Mouse (Mus musculus) heart, adult 2 months (tissue): ENCODE measurements around the gene Nup160. TPM values are rescaled to one million over a fixed set of nuclear protein-coding genes. Genes with fewer than 3 reads are reported as not detected.
A peak's percentile ranks its signal among the peaks of the same experiment; 100 is the strongest.

Experiments
- DNase-seq, 2 experiments: peaks; one replicate each; pipeline ENCODE4 v3.0.0; 2021
- H3K27ac ChIP-seq: fragments of 200-600 bp; 2 replicates; pipeline ENCODE4 v1.8.1; 2022
- H3K27me3 ChIP-seq: fragments of 200-500 bp; 2 replicates; pipeline ENCODE4 v1.6.1; 2012; ENCODE audit warnings: mild to moderate bottlenecking, low read length, inconsistent platforms, mixed read lengths; ENCODE audit not compliant: control insufficient read depth, insufficient read depth
- H3K36me3 ChIP-seq: fragments of 200-500 bp; 2 replicates; pipeline ENCODE4 v1.6.1; 2012; ENCODE audit warnings: low read length, inconsistent platforms; ENCODE audit not compliant: control insufficient read depth, insufficient read depth
- H3K4me1 ChIP-seq: fragments of 200-500 bp; 2 replicates; pipeline ENCODE4 v1.6.1; 2011; ENCODE audit warnings: low read length; ENCODE audit not compliant: control insufficient read depth, insufficient read depth
- H3K4me3 ChIP-seq: fragments of 200-600 bp; 2 replicates; pipeline ENCODE4 v1.8.1; 2022
- H3K79me2 ChIP-seq: fragments of 200-500 bp; replicated peaks from 2 replicates; pipeline ENCODE4 v1.6.1; 2012; ENCODE audit warnings: mild to moderate bottlenecking, inconsistent platforms, low read length, moderate library complexity, mixed read lengths; ENCODE audit not compliant: control insufficient read depth, insufficient read depth
- H3K9ac ChIP-seq: fragments of 200-500 bp; 2 replicates; pipeline ENCODE4 v1.6.1; 2012; ENCODE audit warnings: low read depth, mild to moderate bottlenecking, control low read depth, inconsistent platforms, low read length, mixed read lengths
- CTCF ChIP-seq: fragments of 200-600 bp; IDR thresholded peaks from 2 replicates; pipeline ENCODE4 v1.8.1; 2022; ENCODE audit warnings: antibody characterized with exemption, mild to moderate bottlenecking, moderate library complexity
- EP300 ChIP-seq: fragments of 200-500 bp; IDR thresholded peaks from 2 replicates; pipeline ENCODE4 v1.6.1; 2011; ENCODE audit warnings: low read depth, low read length, control low read depth; ENCODE audit not compliant: insufficient read depth
- POLR2A ChIP-seq: fragments of 200-500 bp; IDR thresholded peaks from 2 replicates; pipeline ENCODE4 v1.6.1; 2011; ENCODE audit warnings: mild to moderate bottlenecking, low read depth, low read length, control low read depth; ENCODE audit not compliant: insufficient read depth
- WGBS: fragments of 180-500 bp; shearing (Covaris S2); methylation state at CpG from one replicate; pipeline ENCODE4 v1.1.7; 2018; 5-methylcytosine and 5-hydroxymethylcytosine counted together
- intact Hi-C: fragments of 180-260 bp; cut with DNase I; formaldehyde crosslinking; loops from one replicate; pipeline ENCODE4 v1.15.1; 2025
- polyA plus RNA-seq: library from polyadenylated mRNA; depleted of rRNA; stranded (reverse); fragments of >200 nt; gene quantifications from 2 replicates; pipeline ENCODE4 v1.2.3, GENCODE M21; 2012
- total RNA-seq, 2 experiments: library from RNA; stranded (reverse); gene quantifications; 2 replicates each; pipeline ENCODE4 v1.2.3; 2021

Gene Nup160
- total and polyA plus RNA-seq, 3 experiments = 5.2 to 13.9 (median 12.9) TPM

DNA sequence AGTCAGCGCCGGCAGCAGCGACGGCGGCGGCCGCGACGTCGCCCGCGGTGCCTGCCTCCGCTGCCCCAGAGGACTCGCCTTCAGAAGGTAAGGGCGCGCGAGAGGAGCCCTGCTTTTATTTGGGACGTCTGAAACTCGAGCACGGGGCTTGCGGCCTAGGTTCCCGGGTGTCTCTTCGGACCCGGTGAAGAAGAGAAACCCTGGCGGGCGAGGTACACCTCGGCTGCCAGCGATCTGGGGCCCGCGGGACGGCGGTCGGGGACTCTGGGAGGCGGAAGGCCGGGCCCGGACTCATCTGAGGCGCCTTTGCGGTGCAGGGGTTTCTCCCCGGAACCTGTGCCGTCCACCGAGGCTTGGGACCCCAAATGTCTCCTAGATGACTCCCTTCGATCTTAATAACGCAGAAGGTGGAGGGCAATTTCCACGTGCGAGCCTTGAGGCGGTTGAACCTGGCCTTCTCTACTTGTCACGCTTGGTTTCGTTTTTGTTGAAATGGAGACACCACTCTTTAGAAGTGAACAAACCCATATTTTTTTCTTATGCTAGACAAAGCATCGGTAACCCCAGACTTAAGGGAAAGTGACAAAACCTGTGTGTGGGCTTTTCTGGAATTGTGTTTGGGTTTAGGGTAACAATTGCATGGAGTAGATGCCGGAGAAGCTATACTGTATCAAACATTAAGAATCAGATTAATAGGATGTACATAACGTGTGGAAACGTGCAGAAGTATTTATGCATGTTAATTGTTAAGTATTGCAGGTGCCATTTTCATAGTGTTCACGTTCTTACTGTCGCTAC lies 68.9 kb downstream of the Nup160 start:
- H3K9ac ChIP-seq = peak overlapping the region; percentile 85
- peaks cover 6% of the 10 kb centered on the region for H3K79me2 ChIP-seq
- H3K36me3 ChIP-seq = peaks cover 11% of the 10 kb centered on the region
- WGBS = under 1% methylated on average over 54 of the region's 54 CpGs
- H3K4me3 ChIP-seq = peak overlapping the region; percentile 98
- peaks cover 7% of the 10 kb centered on the region for H3K4me1 ChIP-seq
- H3K27ac ChIP-seq = peak overlapping the region; percentile 92
- no peaks in the 10 kb centered on the region for H3K27me3 ChIP-seq
- intact Hi-C loops = loop anchor here (2.0 to 5.0 kb wide), 2 partner anchors 67 to 101 kb away; partner anchors contain the start of gene Mtch2
- TF ChIP-seq EP300 (no peak), POLR2A (no peak), CTCF (0 out of 2 replicates have a peak, but pooled peaks have one; percentile 9)
- DNase-seq = no peak

DNA sequence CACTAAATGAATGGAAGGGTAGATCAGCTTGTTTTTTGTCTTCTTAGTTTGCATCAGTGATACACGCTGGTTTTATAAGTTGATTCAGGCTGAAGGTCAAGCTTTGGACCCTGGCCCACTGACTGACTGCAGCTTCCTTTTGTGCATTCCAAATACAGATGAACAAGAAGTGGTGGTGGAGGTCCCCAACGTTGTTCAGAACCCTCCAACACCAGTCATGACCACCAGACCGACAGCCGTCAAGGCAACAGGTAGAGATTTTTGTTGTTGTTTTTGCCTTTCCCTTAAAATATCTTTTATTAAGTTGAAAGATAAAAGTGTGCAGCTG lies 69.5 kb downstream of the Nup160 start:
- H3K27ac ChIP-seq = peak overlapping the region; percentile 92; the same call in 1 of the 2 replicates
- peaks cover 11% of the 10 kb centered on the region for H3K36me3 ChIP-seq
- 8% methylated on average over 4 of the region's 4 CpGs for WGBS
- no peaks in the 10 kb centered on the region for H3K27me3 ChIP-seq
- peaks cover 7% of the 10 kb centered on the region for H3K4me1 ChIP-seq
- DNase-seq = no peak
- peak overlapping the region; percentile 98 for H3K4me3 ChIP-seq
- H3K9ac ChIP-seq = peak overlapping the region; percentile 33; the same call in 1 of the 2 replicates
- intact Hi-C loops = loop anchor here (2.0 to 5.0 kb wide), 2 partner anchors 68 to 101 kb away; partner anchors contain the start of gene Mtch2
- TF ChIP-seq EP300 (no peak), CTCF (no peak), POLR2A (no peak)
- H3K79me2 ChIP-seq = peaks cover 6% of the 10 kb centered on the region

DNA sequence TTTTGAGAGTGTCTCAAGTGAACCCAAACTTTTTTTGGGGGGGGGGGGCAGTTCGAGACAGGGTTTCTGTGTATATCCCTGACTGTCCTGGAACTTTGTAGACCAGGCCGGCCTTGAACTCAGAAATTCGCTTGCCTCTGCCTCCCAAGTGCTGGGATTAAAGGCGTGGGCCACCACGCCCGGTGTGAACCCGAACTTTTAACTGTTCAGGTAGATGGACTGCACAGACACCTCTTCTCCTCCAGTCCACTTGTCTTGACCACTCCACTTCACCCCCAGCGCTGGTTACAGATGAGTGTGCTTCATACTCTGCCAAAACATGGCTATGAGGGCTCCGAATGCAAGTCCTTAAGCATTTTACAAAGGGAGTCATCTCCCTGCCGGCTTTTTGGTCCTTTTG lies 70.1 kb downstream of the Nup160 start:
- no peaks in the 10 kb centered on the region for H3K27me3 ChIP-seq
- H3K79me2 ChIP-seq = peaks cover 6% of the 10 kb centered on the region
- intact Hi-C loops = loop anchor here (2.0 to 5.0 kb wide), 2 partner anchors 68 to 100 kb away; partner anchors contain the start of gene Mtch2
- no peak for DNase-seq
- H3K27ac ChIP-seq = no peak overlapping the region
- WGBS = 94% methylated on average over 10 of the region's 10 CpGs
- H3K4me1 ChIP-seq = peaks cover 7% of the 10 kb centered on the region
- H3K4me3 ChIP-seq = no peak overlapping the region
- H3K9ac ChIP-seq = no peak overlapping the region
- no peak for TF ChIP-seq POLR2A
- TF ChIP-seq CTCF = no peak
- no peak for TF ChIP-seq EP300
- peaks cover 11% of the 10 kb centered on the region for H3K36me3 ChIP-seq

DNA sequence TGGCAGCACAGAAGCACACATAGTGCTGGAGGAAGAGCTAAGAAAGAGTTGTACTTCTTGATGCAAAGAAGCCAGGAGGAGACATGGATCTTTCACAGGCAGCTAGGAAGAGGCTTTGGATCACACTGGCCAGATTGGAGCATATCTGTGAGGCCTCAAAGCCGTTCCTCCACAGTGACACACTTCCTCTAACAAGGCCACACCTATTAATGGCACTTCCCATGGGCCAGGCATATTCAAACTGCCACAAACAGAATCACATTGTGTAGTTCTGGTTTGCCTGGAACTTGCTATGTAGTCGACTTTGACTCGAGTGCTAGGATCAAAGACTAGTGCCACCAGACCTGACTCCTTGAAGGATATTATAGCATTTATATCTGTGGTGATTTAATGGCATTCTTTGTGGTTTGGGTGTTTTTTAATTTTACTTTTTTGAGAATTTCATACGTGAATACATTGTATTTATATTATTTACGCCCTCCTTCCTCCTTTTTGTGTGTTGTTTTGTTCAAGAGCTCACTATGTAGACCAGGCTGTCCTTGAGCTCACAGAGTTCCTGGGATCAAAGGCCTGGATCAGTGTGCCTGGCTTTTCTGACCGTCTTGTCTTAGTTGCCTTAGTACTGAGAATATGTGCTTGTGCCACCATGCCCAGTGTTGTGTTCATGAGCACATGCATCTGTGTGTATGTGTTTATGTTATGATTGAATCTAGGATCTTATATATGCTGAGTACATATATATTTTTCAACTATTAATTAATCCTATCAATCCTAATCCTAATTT lies 72.9 kb downstream of the Nup160 start:
- WGBS = 55% methylated on average over 6 of the region's 6 CpGs
- DNase-seq = peak in 1 of 2 experiments; percentile 11
- H3K4me1 ChIP-seq = peaks cover 5% of the 10 kb centered on the region
- H3K36me3 ChIP-seq = peaks cover 16% of the 10 kb centered on the region
- H3K9ac ChIP-seq = no peak overlapping the region
- no peak for TF ChIP-seq EP300
- no peak for TF ChIP-seq CTCF
- no peak for TF ChIP-seq POLR2A
- H3K4me3 ChIP-seq = no peak overlapping the region
- H3K27me3 ChIP-seq = no peaks in the 10 kb centered on the region
- no peak overlapping the region for H3K27ac ChIP-seq
- intact Hi-C loops = loop anchor here (5.0 kb wide), 1 partner anchor 97 kb away; the partner anchor contains the start of gene Mtch2
- peaks cover 6% of the 10 kb centered on the region for H3K79me2 ChIP-seq

DNA sequence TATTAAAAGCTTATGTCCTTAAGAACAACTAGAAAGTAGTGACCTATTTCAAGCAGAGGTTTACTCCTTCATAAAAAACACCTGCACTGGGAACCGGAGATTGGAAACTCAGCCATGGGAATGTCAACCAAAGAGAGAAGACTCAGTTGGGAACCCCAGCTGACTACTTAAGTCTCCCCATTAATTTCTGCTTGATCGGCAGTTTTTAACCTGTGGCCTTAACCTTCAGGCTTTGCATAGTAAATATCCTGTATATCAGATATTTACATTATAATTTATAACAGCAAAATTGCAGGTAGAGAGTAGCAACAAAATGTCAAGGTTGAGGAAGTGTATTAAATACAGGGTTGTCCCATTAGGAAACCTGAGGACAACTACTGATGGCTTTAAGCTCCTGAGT lies 76.5 kb downstream of the Nup160 start:
- Histone ChIP-seq H3K36me3 (peaks cover 13% of the 10 kb centered on the region), H3K4me3 (no peak overlapping the region), H3K27me3 (no peaks in the 10 kb centered on the region), H3K27ac (no peak overlapping the region), H3K79me2 (peaks cover 3% of the 10 kb centered on the region), H3K4me1 (peaks cover 3% of the 10 kb centered on the region), H3K9ac (no peak overlapping the region)
- TF ChIP-seq CTCF (no peak), POLR2A (no peak), EP300 (no peak)
- no peak for DNase-seq
- intact Hi-C loops = no loop called here
- 93% methylated on average over 2 of the region's 2 CpGs for WGBS
